10 mouse cellular contexts compared by ENCODE assay signal in the genomic region with DNA sequence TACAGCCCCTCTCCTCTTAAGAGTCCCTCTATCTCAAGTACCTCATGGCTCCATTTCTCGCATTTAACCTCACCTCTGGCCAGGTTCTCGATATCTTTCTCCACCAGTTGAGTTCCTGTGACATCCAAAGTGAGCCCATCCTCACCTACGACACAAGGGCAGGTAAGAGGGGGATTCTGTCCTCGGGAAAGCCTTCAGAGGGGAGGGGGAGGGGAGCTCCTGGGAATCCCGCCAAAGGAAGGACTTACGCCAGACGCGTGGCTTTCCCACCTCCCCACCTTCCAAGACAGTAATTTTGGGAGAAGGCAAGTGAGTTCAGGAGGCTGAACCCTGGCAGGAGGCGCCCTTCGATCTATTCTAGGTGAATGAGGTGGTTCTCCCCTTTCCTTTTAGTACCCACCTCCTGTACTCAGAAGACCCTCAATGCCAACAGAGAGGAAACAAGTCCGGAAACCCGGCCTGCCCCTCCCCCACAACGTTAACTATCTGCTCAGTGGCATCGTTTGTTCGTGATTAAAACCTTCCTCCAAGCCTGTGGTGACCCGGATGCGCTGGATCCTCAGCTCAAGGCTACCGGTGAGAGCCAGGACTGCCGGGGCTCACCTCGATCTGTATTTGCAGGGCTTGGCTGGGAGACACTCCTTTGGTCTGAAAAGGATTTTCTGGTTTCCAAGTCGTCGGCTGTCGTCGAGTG. TPM values are rescaled to one million over a fixed set of nuclear protein-coding genes. Genes with fewer than 3 reads are reported as not detected.
DNase-seq lines count a peak whose midpoint lies in the region; ATAC-seq and TF ChIP-seq lines count a peak whose summit lies in the region.
"Had no signal": no experiment of that assay in that cellular context is flagged by ENCODE, and none has a peak within 500 bp of the region (broad histone marks: within the 10 kb centered on the region; RNA-seq: fewer than 3 reads in every experiment).

No protein-coding gene starts in this region.

- 2% methylated on average over 24 of the region's 24 CpGs for WGBS in intestine, postnatal 0 days
- 2% methylated on average over 24 of the region's 24 CpGs for WGBS in intestine, embryonic 16.5 days
- WGBS in forebrain, embryonic 13.5 days = 2% methylated on average over 24 of the region's 24 CpGs
- 1% methylated on average over 24 of the region's 24 CpGs for WGBS in limb, embryonic 15.5 days

- H3K4me3 ChIP-seq in intestine, postnatal 0 days (ENCODE audit: low read depth, low read length) = 0 out of 2 replicates have a peak overlapping the region, but pooled peaks have one; percentile 12
- no peak overlapping the region for H3K4me3 ChIP-seq in intestine, embryonic 16.5 days (ENCODE audit: low read length)
- peak overlapping the region; percentile 21 for H3K4me3 ChIP-seq in forebrain, embryonic 13.5 days
- peak overlapping the region; percentile 8; the same call in 1 of the 2 replicates for H3K4me3 ChIP-seq in limb, embryonic 15.5 days
- H3K4me3 ChIP-seq: erythroblast, embryonic 14.5 days had no signal

- no peak for TF ChIP-seq CTCF in intestine, postnatal 0 days (IDR thresholded peaks at IDR 0.05; ENCODE audit: low read depth)

- no peak overlapping the region for H3K4me2 ChIP-seq in intestine, postnatal 0 days (replicated peaks; ENCODE audit: low read depth)
- H3K4me2 ChIP-seq in intestine, embryonic 16.5 days (ENCODE audit: low read depth, low read length) = no peak overlapping the region
- peak overlapping the region; percentile 2; the same call in 1 of the 2 replicates for H3K4me2 ChIP-seq in forebrain, embryonic 13.5 days
- peak overlapping the region; percentile 17; the same call in 1 of the 2 replicates for H3K4me2 ChIP-seq in limb, embryonic 15.5 days

- peak; percentile 61 for DNase-seq in R1 (ENCODE audit: low read depth, low spot score)
- no peak for DNase-seq in spleen, adult 18-20 months
- DNase-seq in adrenal gland, postnatal 25 days = no peak
- DNase-seq: kidney, adult 2 months had no signal

- no peaks in the 10 kb centered on the region for H3K9me3 ChIP-seq in intestine, postnatal 0 days (ENCODE audit: control insufficient read depth)
- H3K9me3 ChIP-seq in intestine, embryonic 16.5 days (ENCODE audit: control insufficient read depth, low read length) = no peaks in the 10 kb centered on the region
- H3K9me3 ChIP-seq in forebrain, embryonic 13.5 days (replicated peaks) = no peaks in the 10 kb centered on the region
- H3K9me3 ChIP-seq in limb, embryonic 15.5 days = no peaks in the 10 kb centered on the region

- H3K4me1 ChIP-seq in intestine, postnatal 0 days (replicated peaks; ENCODE audit: control insufficient read depth, insufficient read depth, low read length) = no peaks in the 10 kb centered on the region; the same call in 1 of the 2 replicates
- peaks cover 27% of the 10 kb centered on the region for H3K4me1 ChIP-seq in intestine, embryonic 16.5 days (ENCODE audit: control insufficient read depth, insufficient read depth, low read length)
- peaks cover 43% of the 10 kb centered on the region for H3K4me1 ChIP-seq in forebrain, embryonic 13.5 days
- H3K4me1 ChIP-seq in limb, embryonic 15.5 days = peaks cover 67% of the 10 kb centered on the region

- H3K36me3 ChIP-seq in intestine, postnatal 0 days (ENCODE audit: control insufficient read depth, insufficient read depth) = no peaks in the 10 kb centered on the region
- H3K36me3 ChIP-seq in intestine, embryonic 16.5 days (ENCODE audit: control insufficient read depth, insufficient read depth, low read length) = no peaks in the 10 kb centered on the region
- H3K36me3 ChIP-seq in forebrain, embryonic 13.5 days (ENCODE audit: poor library complexity, severe bottlenecking) = no peaks in the 10 kb centered on the region
- no peaks in the 10 kb centered on the region for H3K36me3 ChIP-seq in limb, embryonic 15.5 days

- H3K9ac ChIP-seq in intestine, postnatal 0 days (ENCODE audit: low read depth, low read length) = no peak overlapping the region
- H3K9ac ChIP-seq in intestine, embryonic 16.5 days (ENCODE audit: low read depth, low read length) = no peak overlapping the region
- H3K9ac ChIP-seq in forebrain, embryonic 13.5 days = no peak overlapping the region
- no peak overlapping the region for H3K9ac ChIP-seq in limb, embryonic 15.5 days

- ATAC-seq in intestine, postnatal 0 days = no peak
- no peak for ATAC-seq in intestine, embryonic 16.5 days
- no peak for ATAC-seq in forebrain, embryonic 13.5 days
- ATAC-seq in limb, embryonic 15.5 days (ENCODE audit: insufficient number of reproducible peaks, low FRiP score, low TSS enrichment, low read depth) = no peak

- H3K27ac ChIP-seq in intestine, postnatal 0 days (ENCODE audit: low read depth, low read length) = no peak overlapping the region
- no peak overlapping the region for H3K27ac ChIP-seq in intestine, embryonic 16.5 days (ENCODE audit: low read length)
- H3K27ac ChIP-seq in forebrain, embryonic 13.5 days = no peak overlapping the region
- no peak overlapping the region for H3K27ac ChIP-seq in limb, embryonic 15.5 days

- H3K27me3 ChIP-seq in intestine, postnatal 0 days (replicated peaks; ENCODE audit: control insufficient read depth, insufficient read depth, low read length) = peaks cover 100% of the 10 kb centered on the region
- peaks cover 96% of the 10 kb centered on the region for H3K27me3 ChIP-seq in intestine, embryonic 16.5 days (replicated peaks; ENCODE audit: control insufficient read depth, insufficient read depth, low read length)
- peaks cover 100% of the 10 kb centered on the region for H3K27me3 ChIP-seq in forebrain, embryonic 13.5 days
- peaks cover 100% of the 10 kb centered on the region for H3K27me3 ChIP-seq in limb, embryonic 15.5 days

RNA-seq across cellular contexts. Expression of a gene that starts 7.0 kb away (rescaled TPM):
- polyA plus RNA-seq in intestine, postnatal 0 days (2015; fragmentation: Nextera tagmentation; extraction: Ambion mirVana) = not detected in 2 replicates
- not detected in 2 replicates for polyA plus RNA-seq in intestine, embryonic 16.5 days (2015; fragmentation: Nextera tagmentation; extraction: Ambion mirVana)
- 0.28 and 0.55 TPM in 2 replicates for polyA plus RNA-seq in forebrain, embryonic 13.5 days (2015; fragmentation: Nextera tagmentation; extraction: Ambion mirVana)
- polyA plus RNA-seq in limb, embryonic 15.5 days (2015; fragmentation: Nextera tagmentation; extraction: Ambion mirVana) = 0.04 TPM in 1 of 2 replicates, not detected in the other
- total RNA-seq in adrenal gland, postnatal 25 days (2021) = 0.12 TPM in 1 of 2 replicates, not detected in the other
- total RNA-seq: monocyte, adult 5-6 weeks had no signal

Comparison
In these comparisons a context has a peak if more than half of its experiments do, and no peak if none do; other contexts are left out.
1. H3K4me2 ChIP-seq: peak in forebrain, embryonic 13.5 days (single experiment) and limb, embryonic 15.5 days (single experiment); none in intestine, postnatal 0 days (single experiment) and intestine, embryonic 16.5 days (single experiment).